Mouse (Mus musculus) retina, postnatal 7 days (tissue): ENCODE data around the gene Sap18b.
"Not testable (repeated sequence)": the region's sequence is repeated elsewhere in the genome, so short reads cannot be mapped to it uniquely, and the experiment has no call there.

Experiments
- DNase-seq: peaks from one replicate; pipeline ENCODE4 v3.0.0-alpha.2; 2012; ENCODE audit warnings: low read depth, low spot score

Gene Sap18b

DNA sequence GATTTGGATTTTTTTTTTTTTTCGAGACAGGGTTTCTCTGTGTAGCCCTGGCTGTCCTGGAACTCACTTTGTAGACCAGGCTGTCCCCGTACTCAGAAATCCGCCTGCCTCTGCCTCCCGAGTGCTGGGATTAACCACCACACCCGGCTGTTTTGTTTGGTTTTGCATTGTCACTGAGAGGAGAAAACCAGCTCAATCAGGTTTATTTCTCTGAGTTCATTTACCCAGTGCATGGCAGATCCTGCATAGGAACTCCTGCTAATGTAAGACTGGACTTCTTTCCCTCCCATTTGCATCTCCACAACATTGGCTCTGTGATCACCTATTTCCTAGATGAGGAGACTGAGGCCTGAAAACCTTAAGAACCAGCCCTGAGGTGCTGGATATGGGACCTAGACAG is 3.0 kb upstream of the Sap18b start:
- DNase-seq = no peak

DNA sequence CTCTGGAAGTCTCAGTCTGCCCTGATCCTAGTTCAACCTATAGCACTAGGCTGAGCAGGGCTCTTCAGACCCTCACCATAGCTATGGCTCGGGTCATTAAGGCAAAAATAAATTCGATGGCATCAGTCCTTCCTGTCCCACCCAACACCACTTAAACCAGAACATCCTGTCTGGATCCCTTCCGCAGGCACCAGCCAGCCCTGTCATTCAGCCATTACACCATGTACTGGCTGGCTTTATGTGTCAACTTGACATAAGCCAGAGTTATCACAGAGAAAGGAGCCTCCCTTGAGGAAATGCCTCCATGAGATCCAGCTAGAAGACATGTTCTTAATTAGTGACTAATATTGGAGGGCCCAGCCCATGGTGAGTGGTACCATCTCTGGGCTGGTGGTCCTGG is 2.4 kb upstream of the Sap18b start:
- no peak for DNase-seq

DNA sequence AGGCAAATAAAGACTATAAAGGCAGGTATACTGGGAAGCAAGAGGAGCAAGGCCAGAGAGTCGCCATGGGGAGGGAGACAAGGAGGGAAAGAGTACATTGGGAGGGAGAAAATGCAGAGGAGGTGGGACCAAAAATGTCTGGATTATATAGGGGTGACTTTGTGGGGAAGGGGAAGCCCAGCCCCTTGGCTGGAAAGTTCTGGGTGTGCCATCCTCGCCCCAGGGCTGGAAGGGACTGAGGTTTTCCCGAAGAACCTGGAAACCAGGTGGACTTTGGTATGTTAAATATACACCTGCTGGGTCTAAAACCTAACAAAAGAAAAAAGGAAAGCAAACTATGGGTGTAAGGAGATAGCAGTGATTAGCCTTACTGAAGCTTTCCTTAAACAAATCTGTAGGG is 5.0 kb downstream of the Sap18b start:
- no peak for DNase-seq

DNA sequence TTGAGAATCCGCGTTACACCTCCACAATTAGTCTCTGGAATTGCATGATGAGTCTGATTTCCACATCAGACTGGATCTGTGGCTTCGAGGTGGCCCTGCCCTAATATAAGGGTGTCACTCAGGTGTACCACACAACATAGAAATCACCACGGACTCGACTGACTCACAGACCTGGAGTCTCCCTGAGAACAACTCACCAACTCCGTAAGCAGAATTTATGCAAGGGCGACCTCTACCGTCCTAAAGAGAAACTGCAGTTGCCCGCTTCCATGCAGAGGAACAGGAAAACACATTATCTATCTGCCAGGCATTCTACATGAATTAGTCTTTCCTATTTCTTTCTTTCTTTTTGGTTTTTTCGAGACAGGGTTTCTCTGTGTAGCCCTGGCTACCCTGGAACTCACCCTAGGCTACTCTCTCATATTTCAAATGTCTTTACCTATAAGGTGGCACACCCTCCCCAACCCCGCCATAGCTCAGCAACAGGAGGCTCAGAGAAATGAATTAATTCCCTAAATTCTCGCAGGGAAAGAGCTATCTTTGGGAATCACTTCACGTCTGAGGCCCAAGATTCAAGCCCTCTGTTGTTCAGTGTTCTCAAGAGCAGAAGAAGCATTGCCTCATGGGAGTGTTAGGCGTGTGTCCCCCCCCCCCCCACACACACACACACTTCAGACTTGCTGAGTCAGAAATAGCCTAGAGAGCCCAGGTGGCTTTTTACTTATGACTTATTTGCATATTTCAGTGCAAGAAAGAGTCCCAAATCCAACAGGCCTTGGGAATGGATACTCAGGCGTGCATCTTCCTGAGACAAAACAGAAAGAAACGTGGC is 7.7 kb downstream of the Sap18b start:
- peak; percentile 62 for DNase-seq

DNA sequence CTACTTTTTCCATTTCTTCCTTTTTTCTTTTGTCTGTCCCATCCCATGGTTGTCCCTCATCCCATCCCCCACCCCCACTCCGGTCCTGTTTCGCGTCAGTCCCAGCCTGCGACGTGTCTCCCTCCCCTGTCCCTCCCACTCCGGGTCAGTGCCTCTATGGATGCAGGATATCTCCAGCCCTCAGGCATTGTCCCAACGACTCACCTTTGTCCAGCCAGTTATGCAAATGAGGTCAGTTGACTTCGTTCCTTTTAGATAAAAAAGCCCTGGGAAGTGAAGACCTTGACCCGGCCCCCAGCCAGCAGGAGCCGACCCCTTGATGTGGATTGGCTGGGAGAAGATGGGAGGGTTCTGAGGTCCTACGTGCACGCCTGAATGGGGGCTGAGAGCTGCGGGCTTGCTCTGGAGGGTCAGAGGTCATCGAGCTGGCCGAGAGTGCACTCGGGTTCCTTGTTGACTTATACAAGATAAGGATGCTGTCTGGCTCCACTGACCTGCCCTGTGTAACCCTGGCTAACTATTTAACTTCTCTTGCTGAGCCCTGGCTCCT is 8.4 kb downstream of the Sap18b start:
- DNase-seq = no peak

DNA sequence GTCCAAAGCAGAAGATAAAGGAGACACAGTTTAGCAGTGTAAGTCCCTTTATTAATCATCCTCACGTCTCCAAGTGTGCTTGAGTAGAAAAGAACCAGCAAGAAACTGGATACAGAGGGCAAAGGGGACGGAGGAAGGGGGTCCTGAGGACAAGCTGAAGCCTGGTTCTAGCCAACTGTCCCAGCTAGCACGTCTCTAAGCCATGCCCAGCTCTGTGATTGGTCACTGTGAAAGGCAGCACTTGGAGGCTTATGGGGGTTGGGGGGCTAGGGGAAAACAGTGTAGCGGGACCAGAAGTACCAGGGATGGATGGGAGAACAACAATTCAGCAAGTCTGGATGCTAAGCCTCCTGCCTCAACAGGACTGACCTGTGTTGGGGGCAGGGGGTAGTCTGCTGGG is 10.7 kb downstream of the Sap18b start:
- no peak for DNase-seq

DNA sequence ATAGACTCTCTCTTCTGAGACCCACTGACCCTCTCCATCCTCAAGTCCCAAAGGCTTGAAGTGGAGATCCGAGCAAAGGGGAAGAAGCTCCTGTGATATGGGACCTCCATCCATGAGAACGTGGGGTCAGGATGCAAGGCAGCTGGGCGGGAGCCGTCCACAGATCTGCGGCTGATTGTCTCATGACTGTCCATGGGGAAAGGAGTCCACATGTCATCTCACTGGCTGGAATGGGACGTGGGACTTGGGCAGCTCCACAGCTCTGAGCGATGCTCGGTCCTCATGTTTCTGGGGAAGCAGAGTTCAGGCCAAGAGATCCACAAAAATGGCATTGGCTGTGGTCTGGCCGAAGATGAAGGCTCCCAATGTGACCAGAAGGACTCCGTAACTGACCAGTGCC is 12.1 kb downstream of the Sap18b start:
- no peak for DNase-seq

DNA sequence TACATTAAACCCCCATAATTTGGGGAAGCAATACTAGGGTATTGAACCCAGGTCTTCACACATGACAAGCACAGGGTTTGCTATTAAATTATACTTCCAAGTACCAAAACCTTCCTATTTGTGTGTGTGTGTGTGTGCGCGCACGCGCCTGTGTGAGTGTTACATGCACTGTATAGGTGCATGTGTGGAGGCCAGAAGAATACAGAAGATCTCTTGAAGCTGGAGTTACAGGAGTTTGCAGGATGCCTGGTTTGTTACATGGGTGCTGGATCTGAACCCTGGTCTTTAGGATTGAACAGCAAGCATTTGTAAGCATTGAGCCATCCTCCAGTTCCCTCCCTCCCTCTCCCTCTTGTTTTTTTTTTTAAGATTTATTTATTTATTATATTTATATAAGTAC is 14.1 kb downstream of the Sap18b start:
- no peak for DNase-seq

DNA sequence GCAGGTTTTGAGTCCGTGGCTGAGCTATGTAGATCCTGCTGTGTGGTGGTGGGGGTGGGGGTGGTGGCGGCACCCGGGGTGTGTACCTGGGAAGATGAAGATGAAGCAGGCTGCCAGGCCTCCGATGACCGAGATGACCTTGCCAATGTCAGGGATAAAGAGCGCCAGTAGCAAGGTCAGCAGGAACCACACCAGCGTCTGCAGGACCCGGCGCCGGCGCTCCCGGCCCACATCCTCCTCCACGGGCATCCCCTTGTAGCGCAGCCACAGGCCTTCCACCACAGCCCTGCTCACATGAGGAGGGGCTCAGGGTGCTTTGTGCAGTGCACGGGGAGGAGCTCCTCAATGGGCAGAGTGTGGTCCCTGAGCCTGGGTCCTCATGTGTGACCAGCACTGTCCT is 16.3 kb downstream of the Sap18b start:
- DNase-seq = no peak

DNA sequence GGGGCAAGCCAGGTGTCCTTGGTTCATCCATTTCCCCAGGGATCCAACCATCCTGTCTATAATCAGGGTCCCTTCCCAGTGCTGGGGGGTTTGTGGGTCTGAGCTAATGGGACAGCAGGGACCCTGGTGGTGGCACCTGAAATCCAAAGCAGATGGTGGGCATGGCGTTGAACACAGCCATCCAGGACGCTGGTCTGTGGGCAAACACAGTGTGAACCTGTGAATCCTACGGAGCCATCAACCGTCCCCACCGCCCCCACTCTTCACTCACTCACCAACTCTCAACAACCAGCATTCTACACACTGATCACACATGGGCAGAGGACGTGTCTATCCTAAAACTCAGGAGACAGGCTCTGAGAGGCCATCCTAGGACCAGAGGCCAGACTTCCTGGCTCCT is 18.8 kb downstream of the Sap18b start:
- no peak for DNase-seq

DNA sequence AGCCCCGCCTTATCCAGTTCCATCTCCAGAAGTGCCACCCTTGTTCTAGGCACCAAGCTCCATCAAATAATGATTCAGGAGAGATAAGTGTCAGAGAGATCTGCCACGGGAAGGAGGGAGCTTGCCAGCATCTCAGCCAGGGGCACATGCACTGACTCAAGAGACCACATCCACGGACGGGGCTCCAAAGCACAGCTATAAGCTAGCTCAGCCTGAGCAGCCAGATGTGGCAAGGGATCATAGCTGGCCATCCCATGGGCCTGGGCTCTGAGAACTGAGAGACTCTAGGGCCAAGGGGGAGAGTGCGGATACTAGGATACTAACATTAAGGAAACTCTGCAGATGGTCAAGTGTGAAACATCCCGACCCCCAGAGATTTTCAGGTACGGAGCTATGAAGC is 19.9 kb downstream of the Sap18b start:
- no peak for DNase-seq

DNA sequence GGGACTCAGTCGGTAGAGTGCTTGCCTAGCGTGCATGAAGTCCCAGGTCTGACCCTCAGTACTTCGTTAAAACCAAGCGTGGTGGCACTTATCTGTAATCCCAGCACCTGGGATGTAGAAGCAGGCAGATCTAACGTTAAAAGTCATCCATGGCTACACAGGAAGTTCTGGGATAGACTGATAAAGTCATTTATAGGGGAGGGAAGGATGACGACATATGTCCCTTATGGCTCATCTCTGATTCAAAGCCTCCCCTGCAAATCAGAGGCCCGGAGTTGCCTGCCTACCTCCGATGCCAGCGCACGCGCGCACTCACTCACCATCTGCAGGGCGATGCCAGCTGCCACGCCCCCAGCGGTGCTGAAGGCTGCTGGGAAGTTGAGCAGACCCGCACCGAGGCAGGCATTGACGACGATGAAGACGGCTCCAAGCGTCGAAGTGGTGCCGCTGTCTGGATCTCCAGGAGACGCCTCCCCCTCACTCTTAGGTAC is 23.0 kb downstream of the Sap18b start:
- no peak for DNase-seq

DNA sequence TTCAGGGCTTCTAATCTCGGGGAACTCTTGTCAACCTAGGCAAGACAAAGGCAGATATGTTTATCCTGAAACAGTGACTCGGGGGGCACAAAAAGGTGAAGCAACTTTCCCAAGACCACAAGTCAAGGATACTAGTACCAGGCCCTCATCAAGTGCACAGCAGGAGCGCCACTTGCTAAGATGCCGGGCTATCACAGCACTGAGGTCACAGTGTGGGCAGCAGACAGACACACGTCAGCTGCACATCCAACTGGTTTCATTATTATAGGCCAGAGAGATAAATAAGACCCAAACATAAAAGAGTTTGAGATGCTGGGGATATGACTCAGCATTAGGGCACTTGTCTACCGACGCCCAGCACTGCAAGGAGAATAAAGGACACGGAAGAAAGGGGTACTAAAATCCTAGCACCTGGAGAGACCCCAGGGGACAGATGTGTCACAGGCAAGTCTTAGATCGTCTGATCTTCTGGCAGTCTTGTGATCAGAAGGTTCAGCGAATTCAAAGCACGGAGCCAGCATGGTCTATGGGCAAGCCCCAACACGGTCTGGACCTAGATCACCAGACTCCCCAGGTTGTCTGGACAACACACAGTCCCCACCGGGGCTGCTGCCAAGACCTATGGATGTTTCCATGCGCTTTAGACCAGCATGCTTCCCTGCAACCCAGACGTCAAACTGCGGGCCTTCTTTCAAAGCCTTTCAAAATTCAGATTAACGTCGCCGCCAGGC is 23.8 kb downstream of the Sap18b start:
- no peak for DNase-seq

DNA sequence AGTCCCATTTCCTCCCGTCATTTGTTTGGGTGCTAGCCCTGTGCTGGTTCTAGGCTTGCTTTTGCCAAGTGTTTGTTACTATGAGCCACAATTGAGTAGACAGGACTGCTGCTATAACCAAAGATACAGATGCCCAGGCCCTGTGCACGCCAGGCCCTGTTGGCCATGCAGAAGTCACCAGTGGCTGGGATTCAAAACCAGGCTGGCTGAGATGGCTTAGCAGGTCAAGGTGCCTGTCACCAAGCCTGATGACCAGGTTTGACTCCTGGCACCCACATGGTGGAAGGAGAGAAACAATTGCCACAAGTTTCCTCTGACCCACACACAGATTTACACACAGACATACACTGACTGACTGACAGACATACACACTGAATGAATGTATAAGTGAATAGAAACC is 25.2 kb downstream of the Sap18b start:
- DNase-seq = no peak

DNA sequence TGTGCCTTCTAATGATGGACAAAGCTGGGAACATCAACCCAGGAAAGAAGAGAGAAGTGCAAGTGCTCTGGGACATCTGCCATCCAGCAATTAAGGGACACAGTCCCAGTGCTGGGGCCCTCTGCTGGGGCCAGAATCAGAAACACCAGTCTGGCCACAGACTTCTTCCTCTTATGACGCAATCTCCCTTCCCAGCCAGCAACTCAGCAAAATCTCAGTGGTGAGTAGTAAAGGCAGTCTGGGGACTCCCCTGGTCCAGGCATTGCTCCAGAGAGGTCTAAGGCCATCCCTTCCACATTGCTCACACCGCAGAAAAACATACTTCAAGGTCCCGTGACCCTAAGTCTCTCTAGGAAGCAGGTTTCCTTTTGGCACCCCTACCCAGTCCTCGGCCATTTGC is 27.1 kb downstream of the Sap18b start:
- DNase-seq = no peak

DNA sequence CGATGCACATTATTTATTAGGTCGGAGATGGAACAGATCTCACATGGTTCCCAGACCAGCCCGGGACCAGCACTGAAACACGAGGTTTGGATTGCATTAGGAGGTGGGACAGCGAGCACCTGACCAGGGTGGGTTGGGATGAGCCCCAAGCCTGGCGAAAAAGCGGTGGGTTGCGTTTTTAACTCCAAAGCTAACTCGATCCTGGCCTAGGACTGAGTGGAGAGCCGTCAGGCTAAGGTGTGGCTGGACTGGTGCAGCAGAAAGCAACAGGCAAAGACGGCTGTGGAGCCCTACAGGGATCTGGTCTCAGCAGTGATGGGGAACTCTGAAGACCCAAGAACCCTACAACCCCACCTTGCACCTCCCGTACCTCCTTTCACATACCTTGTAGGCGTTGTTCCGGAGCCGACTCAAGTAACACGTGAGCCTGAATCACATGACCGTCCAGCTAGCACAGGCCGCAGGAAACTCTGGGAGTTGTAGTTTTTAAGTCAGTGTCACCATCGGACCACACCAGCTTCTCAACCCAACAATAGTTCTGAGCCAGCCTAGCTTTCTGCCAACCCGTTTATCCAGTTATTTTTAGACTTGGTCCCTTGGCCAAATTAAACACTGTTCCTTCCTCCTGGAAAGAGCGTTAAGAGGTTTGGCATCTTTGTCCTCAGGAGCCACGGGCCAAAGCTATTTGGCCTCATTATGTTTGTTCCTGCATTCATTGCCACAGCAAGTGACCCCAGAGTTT is 28.1 kb downstream of the Sap18b start, which contains the start of gene Slc38a7:
Gene Slc38a7 (minus strand): TSS at position 438 of the 742 bp plus-strand sequence.
- DNase-seq = peak; percentile 67

DNA sequence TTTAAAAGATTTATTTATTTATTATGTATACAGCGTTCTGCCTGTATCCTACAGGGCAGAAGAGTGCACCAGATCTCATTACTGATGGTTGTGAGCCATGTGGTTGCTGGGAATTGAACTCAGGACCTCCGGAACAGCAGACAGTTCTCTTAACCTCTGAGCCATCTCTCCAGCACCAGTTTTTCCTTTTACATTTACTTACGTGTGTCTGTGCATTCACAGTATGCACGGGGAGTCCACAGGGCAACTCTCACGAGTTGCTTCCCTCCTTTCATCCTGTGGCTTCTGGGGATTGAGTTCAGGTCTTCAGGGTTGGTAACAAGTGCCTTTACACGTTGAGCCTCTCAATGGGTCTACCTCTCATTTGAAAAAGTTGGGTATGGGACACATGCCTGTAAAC is 29.0 kb downstream of the Sap18b start:
- no peak for DNase-seq

DNA sequence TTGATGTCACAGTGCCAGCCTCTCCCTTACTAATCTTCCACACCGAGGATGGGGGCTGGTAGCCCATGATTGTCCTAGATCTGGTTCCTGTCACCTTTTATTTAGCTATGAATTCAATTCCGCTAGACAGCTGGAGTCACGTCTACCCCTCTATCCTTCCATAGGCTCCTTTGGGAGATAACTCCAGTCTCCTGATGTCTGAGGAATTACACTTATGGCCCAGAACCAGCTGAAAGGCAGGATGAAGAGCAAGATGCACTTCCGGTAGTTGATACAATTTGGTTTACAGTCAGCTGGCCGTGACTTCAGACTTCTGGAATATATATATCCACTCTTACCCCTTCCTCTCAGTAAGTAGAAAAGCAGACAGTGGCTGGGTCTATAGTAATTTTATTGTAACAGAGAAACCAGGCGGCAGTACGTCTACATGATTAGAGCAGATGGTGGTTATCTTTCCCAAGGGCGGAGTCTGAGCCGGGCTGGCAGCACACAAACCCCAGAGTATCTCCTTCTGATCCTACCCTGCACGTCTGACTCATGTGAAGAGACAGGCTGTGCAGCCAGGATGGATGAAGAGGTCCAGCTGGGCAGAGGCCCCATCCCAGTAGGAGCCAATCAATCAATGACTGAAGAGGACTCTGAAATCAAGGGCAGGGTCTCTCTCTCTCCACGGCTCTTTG is 38.8 kb downstream of the Sap18b start:
- DNase-seq = not testable (repeated sequence)

DNA sequence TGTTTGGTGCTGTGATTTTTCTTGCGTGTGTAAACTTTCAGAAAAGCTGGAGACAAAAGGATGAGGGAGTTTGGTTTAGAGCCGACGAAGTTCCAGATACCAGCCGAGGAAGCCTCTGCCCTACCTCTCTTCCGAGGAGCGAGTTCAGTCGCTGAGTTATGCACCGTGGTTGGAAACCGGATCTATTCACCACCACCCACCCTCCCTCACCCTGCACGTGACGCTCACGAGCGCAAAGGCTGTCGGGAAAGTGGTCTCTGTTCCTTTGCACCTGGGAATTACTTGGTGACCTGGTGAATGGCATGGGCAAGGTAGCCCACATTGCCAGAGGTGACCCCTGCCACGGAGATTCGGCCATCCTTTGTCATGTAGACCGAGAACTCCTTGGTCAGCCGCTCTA is 39.7 kb downstream of the Sap18b start:
- DNase-seq = not testable (repeated sequence)

DNA sequence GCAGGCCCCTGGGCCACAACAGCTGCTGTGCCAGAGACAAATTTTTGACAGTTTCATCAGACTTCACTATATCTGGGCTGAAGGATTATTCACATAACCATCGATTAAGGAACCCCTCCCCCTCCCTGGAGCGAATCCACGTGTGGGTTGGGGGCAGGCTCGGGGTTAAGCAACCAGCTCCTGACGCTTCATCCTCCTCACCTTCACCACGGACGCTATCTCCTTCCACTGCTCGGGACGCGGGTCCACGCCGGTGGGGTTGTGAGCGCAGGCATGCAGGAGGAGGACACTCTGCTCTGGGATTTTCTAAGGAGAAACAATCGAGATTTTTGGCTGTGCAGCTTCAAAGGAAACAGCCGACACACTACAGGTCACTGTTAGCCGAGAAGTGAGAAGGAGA is 46.5 kb downstream of the Sap18b start:
- no peak for DNase-seq

DNA sequence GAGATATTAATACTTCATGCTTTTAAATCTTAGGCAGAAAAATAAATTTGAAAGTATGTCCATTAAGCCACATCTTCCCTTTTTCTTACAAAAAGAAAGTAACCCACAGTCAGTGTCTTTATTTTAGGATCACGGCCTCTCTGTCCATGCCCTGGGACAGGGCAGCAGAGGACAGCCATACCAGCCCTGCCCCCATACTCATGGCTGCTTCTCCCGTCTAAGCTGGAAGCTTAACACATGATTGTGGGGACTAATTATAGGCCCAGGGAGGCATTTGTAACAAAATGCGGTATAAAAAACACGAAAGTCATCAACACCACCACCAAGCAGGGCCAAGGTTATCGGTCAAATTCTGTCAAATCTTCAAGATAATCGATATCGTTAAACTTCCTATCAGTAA is 50.1 kb downstream of the Sap18b start:
- DNase-seq = no peak
